ENCODE assay signal across 8 mouse cellular contexts in the genomic region with DNA sequence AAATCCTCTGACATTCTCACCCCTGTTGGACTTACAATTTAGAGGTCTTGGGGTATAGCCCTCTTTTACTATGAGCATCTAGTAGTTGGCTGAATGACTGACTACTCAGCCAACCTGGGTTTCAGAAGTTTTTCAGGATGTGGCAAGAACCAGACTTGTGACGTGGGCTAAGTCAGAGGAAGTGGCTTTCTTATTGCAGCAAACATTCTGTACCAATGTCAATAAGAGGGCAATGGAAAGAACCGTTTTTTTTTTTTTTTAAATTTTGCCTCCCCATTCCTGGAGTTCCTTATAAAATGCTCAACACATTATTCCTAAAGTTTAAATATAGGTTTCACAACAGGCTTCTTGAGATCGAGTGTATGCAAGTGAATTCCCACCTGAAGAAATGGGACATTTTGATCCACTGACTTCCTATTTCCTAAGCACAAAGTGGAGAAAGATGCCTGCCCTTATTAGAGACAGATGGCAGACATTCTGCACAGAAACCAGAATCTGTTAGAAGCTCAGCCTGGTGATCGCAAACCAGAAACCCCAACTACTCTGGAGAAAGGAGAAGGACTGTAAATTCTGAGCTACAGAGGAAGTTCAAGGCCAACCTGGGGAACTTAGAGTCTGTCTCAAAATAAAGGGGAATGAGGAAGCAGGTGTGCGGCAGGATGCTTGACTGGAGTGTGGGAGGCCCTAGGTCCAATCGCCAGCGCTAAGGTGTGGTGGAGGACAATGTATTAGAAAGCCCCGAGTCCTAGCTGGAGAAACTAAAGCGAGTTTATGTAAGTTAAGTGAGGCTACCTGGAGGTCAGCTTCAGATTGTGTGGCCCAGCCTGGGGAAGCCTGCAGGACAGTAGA. TPM values are rescaled to one million over a fixed set of nuclear protein-coding genes. Genes with fewer than 3 reads are reported as not detected.
A peak's percentile ranks its signal among the peaks of the same experiment; 100 is the strongest.
DNase-seq lines count a peak whose midpoint lies in the region; ATAC-seq lines count a peak whose summit lies in the region.

No protein-coding gene starts in this region.

- peak overlapping the region; percentile 77 for H3K4me2 ChIP-seq in forebrain, embryonic 12.5 days
- H3K4me2 ChIP-seq in liver, embryonic 12.5 days = peak overlapping the region; percentile 93
- H3K4me2 ChIP-seq in neural tube, embryonic 14.5 days (ENCODE audit: low read depth, low read length) = peak overlapping the region; percentile 67

- WGBS in forebrain, embryonic 12.5 days = 72% methylated on average over 9 of the region's 9 CpGs
- 33% methylated on average over 9 of the region's 9 CpGs for WGBS in liver, embryonic 12.5 days (ENCODE audit: insufficient replicate concordance)
- 70% methylated on average over 9 of the region's 9 CpGs for WGBS in neural tube, embryonic 14.5 days

- H3K4me1 ChIP-seq in forebrain, embryonic 12.5 days = peaks cover 30% of the 10 kb centered on the region
- peaks cover 91% of the 10 kb centered on the region for H3K4me1 ChIP-seq in liver, embryonic 12.5 days
- H3K4me1 ChIP-seq in neural tube, embryonic 14.5 days (ENCODE audit: control insufficient read depth, insufficient read depth, low read length) = peaks cover 22% of the 10 kb centered on the region

- H3K9me3 ChIP-seq in forebrain, embryonic 12.5 days = no peaks in the 10 kb centered on the region
- H3K9me3 ChIP-seq in liver, embryonic 12.5 days (replicated peaks) = no peaks in the 10 kb centered on the region
- no peaks in the 10 kb centered on the region for H3K9me3 ChIP-seq in neural tube, embryonic 14.5 days (ENCODE audit: control insufficient read depth, low read length)

- peaks cover 7% of the 10 kb centered on the region for H3K36me3 ChIP-seq in forebrain, embryonic 12.5 days (replicated peaks)
- H3K36me3 ChIP-seq in liver, embryonic 12.5 days = peaks cover 10% of the 10 kb centered on the region
- no peaks in the 10 kb centered on the region for H3K36me3 ChIP-seq in neural tube, embryonic 14.5 days (ENCODE audit: control insufficient read depth, insufficient read depth, low read length)

- DNase-seq in adrenal gland, postnatal 14 days = peak; percentile 39
- DNase-seq in adrenal gland, postnatal 4 days (ENCODE audit: low spot score in 2 of 2) = no peak
- DNase-seq in CD4-positive, CD25-positive, alpha-beta regulatory T cell, adult 2 months (ENCODE audit: low read depth, low spot score) = peak; percentile 87
- no peak for DNase-seq in MN1 (ENCODE audit: low spot score)
- DNase-seq in adrenal gland, adult 2 months = no peak

- H3K27me3 ChIP-seq in forebrain, embryonic 12.5 days = peaks cover 9% of the 10 kb centered on the region
- H3K27me3 ChIP-seq in liver, embryonic 12.5 days (replicated peaks) = no peaks in the 10 kb centered on the region
- no peaks in the 10 kb centered on the region for H3K27me3 ChIP-seq in neural tube, embryonic 14.5 days (ENCODE audit: control insufficient read depth, insufficient read depth, low read length)

- peak overlapping the region; percentile 84; the same call in 1 of the 2 replicates for H3K9ac ChIP-seq in forebrain, embryonic 12.5 days
- H3K9ac ChIP-seq in liver, embryonic 12.5 days = peak overlapping the region; percentile 96
- no peak overlapping the region for H3K9ac ChIP-seq in neural tube, embryonic 14.5 days (replicated peaks; ENCODE audit: low read depth, low read length)

- no peak overlapping the region for H3K27ac ChIP-seq in forebrain, embryonic 12.5 days
- H3K27ac ChIP-seq in liver, embryonic 12.5 days = peak overlapping the region; percentile 89
- no peak overlapping the region for H3K27ac ChIP-seq in neural tube, embryonic 14.5 days (ENCODE audit: low read depth, low read length)

- peak overlapping the region; percentile 75 for H3K4me3 ChIP-seq in forebrain, embryonic 12.5 days (replicated peaks)
- peak overlapping the region; percentile 92 for H3K4me3 ChIP-seq in liver, embryonic 12.5 days
- H3K4me3 ChIP-seq in neural tube, embryonic 14.5 days (ENCODE audit: low read depth, low read length) = peak overlapping the region; percentile 54

- no peak; the same call in 1 of the 2 replicates for ATAC-seq in forebrain, embryonic 12.5 days (ENCODE audit: low FRiP score)
- ATAC-seq in liver, embryonic 12.5 days = peak; percentile 5; the same call in 1 of the 2 replicates
- no peak for ATAC-seq in neural tube, embryonic 14.5 days (ENCODE audit: low read depth)

RNA-seq across cellular contexts. Expression of gene Prdx6, which starts 0.6 kb away (rescaled TPM):
- 401 and 414 TPM in 2 replicates for total RNA-seq in adrenal gland, postnatal 14 days (2021)
- total RNA-seq in adrenal gland, postnatal 4 days (2021) = 100 to 1,000 TPM; 369 to 400 TPM
- 357 and 360 TPM in 2 replicates for polyA plus RNA-seq in forebrain, embryonic 12.5 days (2016; fragmentation: Nextera tagmentation; extraction: Ambion mirVana)
- polyA plus RNA-seq in liver, embryonic 12.5 days (2016; fragmentation: Nextera tagmentation; extraction: Ambion mirVana) = 467 and 508 TPM in 2 replicates
- polyA plus RNA-seq in neural tube, embryonic 14.5 days (2014; fragmentation: Nextera tagmentation; extraction: Ambion mirVana) = 154 and 180 TPM in 2 replicates
- 100 to 1,000 TPM; 283 to 597 TPM for total RNA-seq in adrenal gland, adult 2 months (2021)
- polyA plus RNA-seq in adrenal gland, adult 2 months (2012; rRNA removed) = 103 and 130 TPM in 2 replicates

Comparison
In these comparisons a context has a peak if more than half of its experiments do, and no peak if none do; other contexts are left out.
1. DNase-seq: peak in adrenal gland, postnatal 14 days (single experiment) and CD4-positive, CD25-positive, alpha-beta regulatory T cell, adult 2 months (single experiment); none in adrenal gland, postnatal 4 days (0 of 2), MN1 (single experiment) and adrenal gland, adult 2 months (single experiment).
2. Peak in every context shown above with its lines, with median percentiles within 50 percentile points of each other: H3K4me2 ChIP-seq and H3K4me3 ChIP-seq.